ENCODE assay signal across 9 mouse cellular contexts in genomic region chr6:116339088-116339487, GRCm38 (mm10). TPM values are rescaled to one million over a fixed set of nuclear protein-coding genes. Genes with fewer than 3 reads are reported as not detected.
DNase-seq lines count a peak whose midpoint lies in the region; ATAC-seq and TF ChIP-seq lines count a peak whose summit lies in the region.
"Had no signal": no experiment of that assay in that cellular context is flagged by ENCODE, and none has a peak within 500 bp of the region (broad histone marks: within the 10 kb centered on the region; RNA-seq: fewer than 3 reads in every experiment).

No protein-coding gene starts in this region.

- peaks cover 5% of the 10 kb centered on the region; the same call in 1 of the 2 replicates for H3K36me3 ChIP-seq in heart, embryonic 12.5 days
- no peaks in the 10 kb centered on the region; the same call in 1 of the 2 replicates for H3K36me3 ChIP-seq in hindbrain, embryonic 14.5 days (replicated peaks; ENCODE audit: control insufficient read depth, insufficient read depth)
- peaks cover 7% of the 10 kb centered on the region for H3K36me3 ChIP-seq in liver, postnatal 0 days (replicated peaks; ENCODE audit: insufficient read depth, low read length)

- no peak for TF ChIP-seq EP300 in liver, postnatal 0 days (IDR thresholded peaks at IDR 0.05; ENCODE audit: low read depth)

- H3K4me2 ChIP-seq in heart, embryonic 12.5 days: peak overlapping the region; percentile 22; the same call in 1 of the 2 replicates
- H3K4me2 ChIP-seq in hindbrain, embryonic 14.5 days (replicated peaks): peak overlapping the region; percentile 66
- H3K4me2 ChIP-seq in liver, postnatal 0 days (ENCODE audit: low read depth, low read length): peak overlapping the region; percentile 83

- 0 out of 2 replicates have a peak, but pooled peaks cover 3% of the 10 kb centered on the region for H3K4me1 ChIP-seq in heart, embryonic 12.5 days (replicated peaks)
- H3K4me1 ChIP-seq in bone marrow macrophage, adult 2 months (ENCODE audit: control insufficient read depth, insufficient read depth, low read length): peaks cover 8% of the 10 kb centered on the region
- H3K4me1 ChIP-seq in hindbrain, embryonic 14.5 days (replicated peaks; ENCODE audit: control insufficient read depth, insufficient read depth, low read length): peaks cover 20% of the 10 kb centered on the region
- H3K4me1 ChIP-seq in liver, postnatal 0 days (ENCODE audit: insufficient read depth): peaks cover 21% of the 10 kb centered on the region

- 0 out of 2 replicates have a peak, but pooled peaks cover 6% of the 10 kb centered on the region for H3K27me3 ChIP-seq in heart, embryonic 12.5 days (replicated peaks)
- H3K27me3 ChIP-seq in hindbrain, embryonic 14.5 days (ENCODE audit: control insufficient read depth, insufficient read depth, low read length): no peaks in the 10 kb centered on the region
- H3K27me3 ChIP-seq in liver, postnatal 0 days (ENCODE audit: insufficient read depth, low read length): no peaks in the 10 kb centered on the region

- no peak overlapping the region for H3K9ac ChIP-seq in heart, embryonic 12.5 days
- peak overlapping the region; percentile 92 for H3K9ac ChIP-seq in hindbrain, embryonic 14.5 days
- H3K9ac ChIP-seq in liver, postnatal 0 days (replicated peaks): peak overlapping the region; percentile 88; the same call in 1 of the 2 replicates

- no peak overlapping the region for H3K27ac ChIP-seq in heart, embryonic 12.5 days (ENCODE audit: poor library complexity, severe bottlenecking)
- no peak overlapping the region for H3K27ac ChIP-seq in bone marrow macrophage, adult 2 months (ENCODE audit: insufficient read depth, low read depth, low read length)
- no peak overlapping the region for H3K27ac ChIP-seq in hindbrain, embryonic 14.5 days
- 0 out of 2 replicates have a peak overlapping the region, but pooled peaks have one; percentile 49 for H3K27ac ChIP-seq in liver, postnatal 0 days (ENCODE audit: low read depth)

- no peak for ATAC-seq in heart, embryonic 12.5 days (ENCODE audit: insufficient number of reproducible peaks, low FRiP score)
- ATAC-seq in hindbrain, embryonic 14.5 days (ENCODE audit: low FRiP score): no peak
- no peak for ATAC-seq in liver, postnatal 0 days

- DNase-seq in heart, postnatal 14 days: no peak
- DNase-seq in hindbrain, embryonic 14.5 days (ENCODE audit: low spot score): no peak
- DNase-seq in liver, postnatal 0 days: no peak
- DNase-seq in frontal cortex, adult 2 months (ENCODE audit: extremely low spot score in 1 of 2, low spot score in 1 of 2): no peak
- no peak for DNase-seq in embryo, embryonic 9.5 days (ENCODE audit: extremely low spot score)
- no peak for DNase-seq in thymus, postnatal 0 days (ENCODE audit: low spot score)
- DNase-seq: cerebellum, postnatal 36 days had no signal

- H3K9me3 ChIP-seq in heart, embryonic 12.5 days (replicated peaks): no peaks in the 10 kb centered on the region; the same call in 1 of the 2 replicates
- peaks cover 4% of the 10 kb centered on the region; the same call in 1 of the 2 replicates for H3K9me3 ChIP-seq in hindbrain, embryonic 14.5 days (ENCODE audit: control insufficient read depth, low read length)
- no peaks in the 10 kb centered on the region for H3K9me3 ChIP-seq in liver, postnatal 0 days (ENCODE audit: low read length)

- WGBS in heart, embryonic 12.5 days: 68% methylated on average over 5 of the region's 5 CpGs
- 85% methylated on average over 5 of the region's 5 CpGs for WGBS in hindbrain, embryonic 14.5 days
- 60% methylated on average over 5 of the region's 5 CpGs for WGBS in liver, postnatal 0 days (ENCODE audit: insufficient replicate concordance)

- TF ChIP-seq POLR2A in bone marrow macrophage, adult 2 months (IDR thresholded peaks at IDR 0.05; ENCODE audit: borderline replicate concordance, low read depth, low read length): no peak

- no peak overlapping the region for H3K4me3 ChIP-seq in heart, embryonic 12.5 days
- 0 out of 2 replicates have a peak overlapping the region, but pooled peaks have one; percentile 22 for H3K4me3 ChIP-seq in bone marrow macrophage, adult 2 months (ENCODE audit: insufficient read depth, low read length)
- peak overlapping the region; percentile 95 for H3K4me3 ChIP-seq in hindbrain, embryonic 14.5 days (replicated peaks; ENCODE audit: low read length)
- H3K4me3 ChIP-seq in liver, postnatal 0 days (ENCODE audit: low read depth, low read length): peak overlapping the region; percentile 82

- TF ChIP-seq CTCF in bone marrow macrophage, adult 2 months (IDR thresholded peaks at IDR 0.05; ENCODE audit: low read depth, low read length): no peak
- TF ChIP-seq CTCF in liver, postnatal 0 days (IDR thresholded peaks at IDR 0.05; ENCODE audit: low read depth): no peak

- intact Hi-C loops in heart, postnatal 14 days (cut with DNase I): loop anchor here (5.0 kb wide), 1 partner anchor 77 kb away; the partner anchor contains the start of gene Zfand4

RNA-seq across cellular contexts. Expression of gene March8, which starts 1.3 kb away (rescaled TPM):
- polyA plus RNA-seq in heart, embryonic 12.5 days (2016; fragmentation: Nextera tagmentation; extraction: Ambion mirVana): 35.3 and 35.7 TPM in 2 replicates
- total RNA-seq in heart, postnatal 14 days (2021): 10 to 100 TPM; 39.5 to 46.6 TPM
- polyA plus RNA-seq in bone marrow macrophage, adult 2 months (2012; ENCODE audit: insufficient read depth, insufficient read length, missing spikeins): 32.1 and 33.3 TPM in 2 replicates
- 69.4 and 74.3 TPM in 2 replicates for polyA plus RNA-seq in hindbrain, embryonic 14.5 days (2014; fragmentation: Nextera tagmentation; extraction: Ambion mirVana)
- 36.4 and 40.5 TPM in 2 replicates for polyA plus RNA-seq in liver, postnatal 0 days (2015; fragmentation: Nextera tagmentation; extraction: Ambion mirVana)
- 50.9 and 54.7 TPM in 2 replicates for polyA plus RNA-seq in frontal cortex, adult 2 months (2012; rRNA removed)
- polyA plus RNA-seq in thymus, postnatal 0 days (2015; fragmentation: Nextera tagmentation; extraction: Ambion mirVana): 5.7 and 6.6 TPM in 2 replicates

Comparison
In these comparisons a context has a peak if more than half of its experiments do, and no peak if none do; other contexts are left out.
1. H3K4me2 ChIP-seq: peak in every context shown above with its lines; median percentile 83 in liver, postnatal 0 days; 66 in hindbrain, embryonic 14.5 days; 22 in heart, embryonic 12.5 days.